Mouse (Mus musculus): ENCODE results near the gene Chrm3.
"Not testable (repeated sequence)": the region's sequence is repeated elsewhere in the genome, so short reads cannot be mapped to it uniquely, and the experiment has no call there.

DNA sequence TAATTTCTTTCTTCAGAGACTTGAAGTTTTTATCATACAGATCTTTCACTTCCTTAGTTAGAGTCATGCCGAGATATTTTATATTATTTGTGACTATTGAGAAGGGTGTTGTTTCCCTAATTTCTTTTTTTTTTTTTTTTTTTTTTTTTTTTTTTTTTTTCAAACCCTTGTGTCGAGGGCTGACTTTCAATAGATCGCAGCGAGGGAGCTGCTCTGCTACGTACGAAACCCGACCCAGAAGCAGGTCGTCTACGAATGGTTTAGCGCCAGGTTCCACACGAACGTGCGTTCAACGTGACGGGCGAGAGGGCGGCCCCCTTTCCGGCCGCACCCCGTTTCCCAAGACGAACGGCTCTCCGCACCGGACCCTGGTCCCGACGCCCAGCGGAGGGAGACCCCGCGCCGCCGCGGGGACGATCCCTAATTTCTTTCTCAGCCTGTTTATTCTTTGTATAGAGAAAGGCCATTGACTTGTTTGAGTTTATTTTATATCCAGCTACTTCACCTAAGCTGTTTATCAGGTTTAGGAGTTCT is 526.4 kb downstream of the Chrm3 start:
- not testable (repeated sequence) for TF ChIP-seq CTCF (IDR thresholded peaks at IDR 0.05; ENCODE audit: borderline replicate concordance, extremely low read depth, insufficient read depth, insufficient read length); POLR2A (IDR thresholded peaks at IDR 0.05; ENCODE audit: borderline replicate concordance, extremely low read depth, insufficient read depth, insufficient read length, poor library complexity, severe bottlenecking)

All from brain, embryonic 14.5 days (tissue).